Mouse (Mus musculus): ENCODE measurements around the gene Tet3.
A peak's percentile ranks its signal among the peaks of the same experiment; 100 is the strongest.

The Tet3 gene

DNA sequence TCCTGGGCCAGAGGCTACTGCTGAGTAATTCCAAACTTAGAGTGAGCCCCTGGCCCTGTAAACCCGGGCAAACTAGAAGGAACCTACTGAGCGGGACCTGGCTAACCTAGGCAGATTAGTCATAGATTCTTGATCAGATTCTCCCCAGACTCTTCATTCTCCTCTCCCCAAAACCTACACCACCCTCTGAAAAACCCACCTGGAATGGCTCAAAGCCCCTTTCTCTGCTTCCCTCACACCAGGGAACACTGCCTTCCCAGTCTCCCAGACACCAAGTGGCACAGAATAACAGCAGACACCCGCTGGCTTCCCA is 18.7 kb downstream of the Tet3 start:
- no peak for DNase-seq (ENCODE audit: low spot score in 2 of 2)

DNA sequence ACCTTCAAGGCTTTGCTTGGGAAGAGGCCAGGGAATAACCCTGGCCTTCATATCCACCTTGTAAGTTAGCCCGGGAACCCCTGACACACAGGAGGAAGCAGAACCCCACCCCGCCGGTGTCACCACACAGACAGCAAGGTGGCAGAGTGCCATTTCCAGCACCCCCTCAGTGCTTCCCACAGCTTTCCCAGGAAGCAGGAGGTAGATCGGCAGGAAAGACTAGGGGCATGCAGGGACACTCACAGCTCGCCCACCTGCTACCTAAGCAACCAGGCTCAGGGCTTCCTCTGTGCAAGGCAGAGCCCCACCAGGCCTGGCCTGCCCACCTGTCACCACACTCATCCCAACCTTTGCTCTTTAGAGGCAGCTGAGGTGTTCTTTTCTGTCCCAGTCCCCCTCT is 19.1 kb downstream of the Tet3 start:
- no peak for DNase-seq (ENCODE audit: low spot score in 2 of 2)

DNA sequence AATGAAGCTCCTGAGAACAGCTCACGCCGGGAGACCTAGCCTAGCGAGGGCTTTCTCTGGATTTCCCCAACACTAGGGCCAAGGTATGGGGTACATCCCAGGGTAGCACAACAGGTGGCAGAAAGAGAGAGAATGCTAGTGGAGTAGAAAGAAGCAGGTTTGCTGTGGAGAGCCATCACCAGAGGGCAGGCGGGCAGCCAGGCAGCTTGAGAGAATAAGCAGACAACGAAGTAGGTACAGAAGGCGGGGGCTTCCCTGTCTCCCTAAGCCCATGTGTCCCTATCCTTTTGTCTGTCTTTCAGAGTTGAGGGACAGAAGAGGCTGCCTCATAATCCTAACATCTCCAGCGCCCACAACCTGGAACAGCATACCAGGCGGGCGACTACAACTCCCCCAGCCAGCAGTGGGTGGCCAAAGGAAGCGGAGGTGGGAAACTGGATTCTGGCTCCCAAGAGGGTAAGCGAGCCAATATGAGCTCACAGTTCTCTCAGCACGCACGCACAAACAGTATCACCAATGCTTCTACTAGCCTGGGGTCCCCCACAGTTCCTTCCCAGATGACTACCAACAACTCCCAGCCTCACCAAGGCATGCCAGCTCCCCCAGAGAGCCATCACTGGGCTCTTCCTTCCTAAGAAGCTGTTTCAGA is 19.6 kb downstream of the Tet3 start:
- no peak for DNase-seq (ENCODE audit: low spot score in 2 of 2)

DNA sequence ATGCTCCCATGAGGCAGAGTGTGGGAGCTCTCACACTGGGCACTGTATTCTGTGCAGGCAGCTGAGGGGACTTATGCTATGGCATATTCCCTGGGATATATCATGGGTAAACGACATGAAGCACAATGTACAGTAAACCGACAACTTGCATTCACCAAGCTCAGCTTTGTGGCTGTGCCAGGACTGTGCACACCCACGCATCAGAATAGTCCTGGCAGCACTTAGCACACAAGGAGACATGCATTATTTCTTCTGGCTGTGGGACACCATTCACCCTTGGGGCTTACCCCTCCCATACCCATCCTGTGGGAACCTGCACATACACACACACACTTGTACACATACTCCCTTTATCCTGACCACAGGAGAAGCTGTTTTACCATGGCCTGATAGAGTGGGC is 20.3 kb downstream of the Tet3 start:
- no peak for DNase-seq (ENCODE audit: low spot score in 2 of 2)

DNA sequence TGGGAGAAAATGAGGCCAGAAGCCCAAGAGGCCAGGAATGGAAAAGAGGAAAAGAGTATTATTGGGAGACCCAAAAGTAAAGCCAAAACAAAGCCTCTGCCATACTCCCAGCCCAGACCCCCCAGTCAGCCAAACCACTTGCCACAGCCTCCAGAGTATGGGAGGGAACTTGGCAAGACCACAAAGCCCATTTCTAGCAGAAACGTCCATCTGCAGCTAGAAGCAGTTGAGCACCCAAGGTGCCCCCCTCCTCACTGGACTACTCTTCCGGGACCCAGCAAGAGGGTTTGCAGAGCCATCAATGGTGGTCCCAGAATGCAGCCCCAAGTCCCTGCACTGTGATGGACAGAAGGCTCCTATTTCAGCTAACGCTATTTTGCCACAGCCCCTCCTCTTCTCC is 21.1 kb downstream of the Tet3 start:
- no peak for DNase-seq (ENCODE audit: low spot score in 2 of 2)

DNA sequence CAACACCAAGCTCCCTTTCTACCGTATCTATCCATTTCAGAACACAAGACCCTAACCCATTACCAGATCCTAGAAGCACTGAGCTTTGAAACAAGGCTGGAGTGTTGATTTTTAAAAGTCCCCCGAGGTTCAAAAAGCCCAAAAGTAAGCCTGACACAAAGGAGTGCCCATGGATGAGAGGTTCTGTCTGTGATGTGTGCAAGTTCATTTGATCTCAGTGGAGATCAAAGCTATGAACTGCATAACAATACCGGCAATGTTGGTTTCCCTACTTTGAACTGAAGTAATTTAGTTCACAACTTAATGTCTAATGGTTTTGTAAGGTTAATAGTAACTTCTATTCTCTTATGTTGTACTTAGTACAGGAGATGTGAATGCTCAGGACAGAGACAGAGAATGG is 21.7 kb downstream of the Tet3 start:
- no peak for DNase-seq (ENCODE audit: low spot score in 2 of 2)

DNA sequence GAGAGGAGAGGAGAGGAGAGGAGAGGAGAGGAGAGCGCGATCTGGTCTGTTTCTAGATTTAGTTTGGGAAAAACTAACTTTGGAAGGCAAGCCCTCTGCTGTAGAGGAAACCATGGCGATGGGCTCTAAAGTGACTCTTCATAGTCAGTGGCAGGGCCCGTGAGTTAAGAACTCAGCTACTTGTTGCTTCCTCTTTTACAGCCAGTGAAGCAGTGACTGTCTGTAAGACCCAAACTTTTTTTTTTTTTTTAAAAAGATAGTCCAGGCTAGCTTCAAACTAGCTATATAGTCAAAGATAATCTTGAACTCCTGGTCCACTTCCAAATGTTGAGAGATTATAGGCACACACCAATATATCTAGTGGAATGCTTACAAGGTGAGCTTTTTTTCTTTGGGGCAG is 22.3 kb downstream of the Tet3 start:
- no peak for DNase-seq (ENCODE audit: low spot score in 2 of 2)

DNA sequence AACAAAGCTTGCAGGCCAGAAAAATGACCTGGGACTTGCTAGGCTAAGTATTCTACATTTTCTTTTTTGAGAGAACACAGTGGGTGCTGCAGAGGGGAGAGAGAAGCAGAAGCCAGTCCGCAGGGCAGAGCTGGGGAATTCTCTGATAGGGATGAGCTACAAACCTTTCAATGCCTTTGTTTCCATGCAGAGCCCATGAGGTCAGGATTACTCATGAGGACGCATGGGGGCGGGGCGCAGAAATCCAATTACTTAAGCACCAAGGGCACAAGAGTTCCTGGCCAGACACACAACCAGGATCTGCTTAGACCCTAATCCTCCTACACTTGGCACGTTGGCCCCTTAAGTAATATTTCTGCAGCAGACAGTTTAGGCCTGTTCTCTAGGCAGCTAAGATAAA is 23.7 kb downstream of the Tet3 start:
- no peak for DNase-seq (ENCODE audit: low spot score in 2 of 2)

DNA sequence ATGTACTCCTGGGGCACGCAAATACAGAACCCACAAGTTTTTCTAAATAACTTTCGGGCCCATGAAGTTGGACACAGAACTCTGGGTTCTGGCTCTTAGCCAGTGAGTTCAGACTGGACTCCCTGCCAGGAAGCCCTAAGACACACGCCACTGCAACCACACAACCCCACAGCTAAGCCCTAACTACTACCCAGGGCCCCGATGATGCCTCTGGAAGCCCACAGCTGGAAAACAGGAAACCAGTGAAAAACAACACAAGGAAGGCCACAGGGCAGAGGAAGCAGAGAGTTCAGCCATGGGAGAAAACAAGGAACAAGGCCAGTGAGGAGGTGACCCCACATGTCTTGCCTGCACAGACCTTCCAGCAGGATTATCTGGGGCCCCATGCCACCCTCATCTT is 25.3 kb downstream of the Tet3 start:
- no peak for DNase-seq (ENCODE audit: low spot score in 2 of 2)

DNA sequence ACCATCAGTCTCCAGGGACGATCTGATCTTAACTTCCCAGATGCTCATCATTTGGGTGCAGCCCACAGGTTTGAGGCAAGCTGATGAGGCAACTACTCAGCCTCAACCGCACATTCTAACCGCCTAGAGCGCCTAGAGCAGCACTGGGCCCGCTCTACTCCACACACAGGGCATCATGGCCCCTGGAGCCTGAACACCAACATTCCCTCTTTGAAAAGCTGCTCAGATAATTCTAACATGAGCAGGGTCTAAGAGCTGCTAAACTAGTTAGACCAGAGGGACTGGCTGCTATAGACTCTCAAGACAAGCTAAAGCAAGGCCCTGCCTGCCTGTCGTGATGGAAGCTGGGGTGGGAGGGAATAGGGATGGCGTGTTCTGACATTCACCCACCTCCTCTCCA is 25.9 kb downstream of the Tet3 start:
- no peak for DNase-seq (ENCODE audit: low spot score in 2 of 2)

DNA sequence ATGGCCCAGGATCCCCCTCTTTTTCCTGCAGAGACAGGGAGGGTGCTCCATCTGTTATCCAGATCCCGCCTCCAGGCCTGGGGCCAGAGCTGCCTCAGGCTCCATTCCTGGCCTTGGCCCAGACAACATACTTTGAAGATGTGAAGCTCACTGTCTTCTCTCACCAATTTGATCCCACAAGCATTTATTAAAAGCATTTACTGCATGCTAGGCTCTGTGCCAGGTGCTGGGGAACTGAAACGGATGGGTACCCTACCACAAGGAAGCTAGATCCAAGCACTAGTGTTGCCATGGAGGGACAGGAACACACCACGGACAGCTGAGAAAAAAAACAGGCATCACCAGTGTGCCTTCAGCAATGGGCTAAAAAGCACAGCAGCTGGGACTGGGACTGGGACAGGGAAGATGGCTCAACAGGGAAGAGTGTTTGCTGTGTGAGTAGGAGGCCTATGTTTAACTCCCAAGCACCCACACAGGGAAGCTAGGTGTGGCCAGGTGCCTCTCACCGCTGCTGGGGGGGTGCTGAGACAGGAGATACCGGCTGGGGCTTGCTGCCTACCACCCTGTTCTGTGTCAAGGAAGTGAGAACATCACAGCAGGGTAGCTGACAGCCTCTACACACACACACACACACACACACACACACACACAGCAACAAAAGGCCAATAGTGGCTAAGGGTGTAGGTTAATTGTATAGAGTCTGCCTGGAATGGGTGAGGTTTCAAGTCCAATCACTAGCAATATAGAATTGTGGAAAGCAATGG is 30.7 kb downstream of the Tet3 start:
- peak; percentile 63 to 65 for DNase-seq (ENCODE audit: low spot score in 2 of 2)

DNA sequence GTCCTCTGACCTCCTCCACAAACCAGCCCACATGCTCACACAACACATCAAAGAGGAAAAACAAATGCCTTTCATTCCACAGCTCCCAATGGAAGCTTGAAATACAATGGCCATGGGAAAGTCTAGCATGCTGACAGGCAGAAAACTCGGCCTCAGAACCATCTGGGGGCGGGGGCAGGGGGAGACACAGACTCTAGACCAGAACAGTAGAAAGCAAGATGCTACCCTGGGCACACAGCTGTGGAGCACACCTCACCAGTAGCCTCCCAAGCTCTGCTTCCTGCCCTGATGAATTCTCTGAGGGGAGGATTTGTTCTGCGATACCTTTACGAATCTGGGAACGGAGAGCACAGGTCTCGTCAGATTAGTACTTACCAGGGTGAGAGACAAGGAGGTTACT is 31.4 kb downstream of the Tet3 start:
- no peak for DNase-seq (ENCODE audit: low spot score in 2 of 2)

DNA sequence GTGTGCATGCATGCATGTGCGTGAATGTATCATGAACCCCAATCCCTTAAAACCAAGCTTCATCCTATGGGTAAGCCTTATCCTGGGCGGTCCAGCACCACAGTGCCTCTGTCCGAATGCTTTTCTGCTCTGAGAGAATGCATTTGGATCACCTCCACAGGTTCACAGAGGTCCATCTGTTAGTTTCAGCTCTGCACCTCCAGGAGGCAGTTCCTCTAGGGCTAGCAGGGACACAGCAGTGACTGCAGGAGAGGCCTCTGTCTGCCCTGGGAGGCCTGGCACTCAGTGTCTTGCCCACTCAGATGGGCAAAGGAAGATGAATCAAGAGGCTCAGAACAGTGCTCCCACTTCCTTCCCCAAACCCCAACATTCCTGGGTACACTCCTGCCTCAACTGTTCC is 32.3 kb downstream of the Tet3 start:
- DNase-seq (ENCODE audit: low spot score in 2 of 2) = no peak

DNA sequence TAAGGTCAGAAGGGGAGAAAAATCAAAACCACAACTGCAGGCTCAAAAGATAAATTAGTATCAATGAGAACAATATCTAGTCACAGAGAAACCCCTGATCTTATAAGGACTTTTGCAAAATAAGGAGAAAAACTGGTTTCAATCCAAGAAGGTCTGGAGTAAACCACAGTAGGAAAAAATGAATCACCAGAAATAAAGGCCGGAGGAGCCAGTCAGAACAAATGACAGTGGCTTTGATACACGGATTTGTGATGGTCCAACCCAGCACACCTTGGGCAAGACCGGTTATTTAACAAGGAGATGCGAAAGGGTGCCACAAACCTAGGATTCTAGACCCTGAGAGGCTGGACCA is 34.9 kb downstream of the Tet3 start:
- DNase-seq (ENCODE audit: low spot score in 2 of 2) = no peak

DNA sequence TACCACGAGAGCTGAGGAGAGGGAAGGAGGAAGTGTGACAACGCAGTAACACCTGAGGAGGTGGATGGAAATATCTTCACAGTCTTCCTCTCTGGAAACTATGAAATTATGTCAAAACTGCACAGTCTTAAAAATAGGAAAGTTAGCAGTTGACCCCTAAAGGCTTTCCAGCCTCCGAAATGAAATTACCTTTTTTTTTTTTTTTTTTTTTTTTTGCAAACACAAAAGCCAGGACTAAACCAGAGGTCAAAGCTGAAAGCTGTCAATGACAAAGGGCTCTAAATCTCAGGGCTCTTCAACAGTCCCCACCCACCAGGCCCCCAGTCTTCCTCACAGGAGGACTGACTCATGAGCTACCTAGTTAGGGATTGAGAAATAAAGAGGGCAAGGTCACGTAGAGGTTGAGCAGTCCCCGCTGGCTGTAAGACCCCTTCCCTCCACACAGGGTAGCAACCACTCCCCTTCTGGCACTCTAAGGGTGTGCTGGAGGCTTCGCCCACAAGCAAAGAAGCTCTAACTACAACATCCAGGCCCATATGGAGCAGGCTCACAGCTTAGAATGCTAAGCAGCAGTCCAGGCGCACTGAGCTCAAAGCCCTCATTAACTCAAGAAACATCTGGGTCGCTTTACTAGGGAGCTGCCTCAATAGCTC is 35.4 kb downstream of the Tet3 start:
- DNase-seq (ENCODE audit: low spot score in 2 of 2) = no peak

DNA sequence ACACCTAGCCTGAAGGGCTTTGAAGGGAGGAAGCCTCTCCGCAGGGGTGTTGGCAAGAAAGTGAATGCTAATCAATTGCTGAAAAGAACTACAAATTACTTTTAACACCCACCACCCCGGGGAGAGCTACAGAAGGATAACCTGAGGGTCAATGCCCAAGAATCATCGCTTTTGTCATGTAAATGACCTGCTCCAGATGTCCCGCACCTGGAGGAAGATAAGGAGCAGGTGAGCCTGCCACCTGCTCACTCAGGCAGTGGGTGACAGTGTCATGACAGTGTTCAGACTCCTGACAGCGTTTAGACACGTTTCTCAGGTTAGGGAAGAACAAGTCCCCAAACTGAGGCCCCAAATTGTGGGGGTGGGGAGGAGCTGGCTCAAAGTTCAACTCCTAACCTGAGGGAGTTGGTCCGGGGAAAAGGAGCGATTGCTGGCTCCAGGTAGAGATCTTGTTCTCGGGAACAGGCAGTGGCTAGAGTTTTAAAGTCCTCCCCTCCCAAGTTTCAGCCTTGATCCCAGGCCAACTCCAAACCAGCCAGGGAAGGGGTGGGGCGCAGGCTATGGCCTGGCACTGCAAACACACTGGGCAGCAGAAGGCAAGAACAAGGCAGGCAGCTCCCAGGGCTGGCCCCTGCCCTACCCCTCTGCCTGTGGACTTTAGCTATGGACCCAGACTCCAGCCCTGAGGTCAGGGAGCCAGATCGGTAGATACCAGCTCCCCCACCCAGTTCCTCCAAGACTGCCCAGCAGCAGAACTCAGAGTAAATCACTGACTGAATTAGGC is 36.8 kb downstream of the Tet3 start:
- DNase-seq (ENCODE audit: low spot score in 2 of 2) = no peak

DNA sequence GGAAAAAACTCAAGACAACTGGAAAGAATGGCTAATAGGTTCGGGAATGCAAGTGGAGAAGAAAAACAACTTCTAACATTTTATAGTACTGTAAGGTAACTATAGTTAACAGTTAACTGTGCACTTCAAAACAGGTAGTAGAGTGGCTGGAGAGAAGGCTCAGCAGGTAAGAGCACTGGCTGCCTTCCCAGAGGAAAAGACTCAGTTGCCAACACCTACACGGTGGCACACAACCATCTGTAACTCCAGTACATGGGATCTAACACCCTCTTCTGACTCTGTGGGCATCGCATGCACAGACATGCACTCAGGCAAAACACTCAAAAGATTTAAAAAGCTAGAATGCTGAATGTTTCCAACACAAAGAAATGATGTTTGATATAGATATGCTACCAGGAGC is 39.4 kb downstream of the Tet3 start:
- no peak for DNase-seq (ENCODE audit: low spot score in 2 of 2)

DNA sequence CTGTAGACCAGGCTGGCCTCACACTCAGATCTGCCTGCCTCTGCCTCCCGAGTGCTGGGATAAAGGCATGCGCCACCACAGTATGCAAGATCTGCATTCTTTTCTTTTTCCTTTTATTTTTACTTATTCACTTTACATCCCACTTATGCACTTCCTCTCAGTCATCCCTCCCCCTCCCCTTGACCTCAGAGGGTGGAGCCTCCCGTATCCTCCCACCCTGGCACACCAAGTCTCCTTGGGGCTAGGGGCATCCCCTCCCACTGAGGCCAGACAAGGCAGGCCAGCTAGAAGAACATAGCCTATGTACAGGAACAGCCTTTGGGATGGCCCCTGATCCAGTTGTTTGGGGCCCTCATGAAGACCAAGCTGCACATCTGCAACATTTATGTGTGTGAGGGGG is 41.4 kb downstream of the Tet3 start:
- DNase-seq (ENCODE audit: low spot score in 2 of 2) = no peak

DNA sequence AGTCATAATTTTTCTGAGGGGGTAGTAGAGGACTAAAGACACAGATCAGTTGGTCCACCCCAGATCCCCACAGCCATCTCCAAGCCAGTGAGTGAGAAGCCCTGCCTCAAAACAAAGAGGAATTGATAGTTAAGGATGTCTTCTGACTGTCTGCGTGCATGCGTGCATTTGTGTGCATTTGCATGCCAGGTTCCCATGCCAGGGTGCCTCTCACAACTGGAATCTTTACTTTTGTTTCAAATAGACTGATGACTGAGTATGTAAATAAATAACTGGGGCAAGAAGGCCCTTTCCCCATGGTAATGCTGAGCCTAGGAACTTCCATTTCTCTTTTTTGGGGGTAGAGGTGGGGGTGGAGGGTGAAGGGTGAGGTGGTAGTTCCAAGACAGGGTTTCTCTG is 41.8 kb downstream of the Tet3 start:
- DNase-seq (ENCODE audit: low spot score in 2 of 2) = no peak

DNA sequence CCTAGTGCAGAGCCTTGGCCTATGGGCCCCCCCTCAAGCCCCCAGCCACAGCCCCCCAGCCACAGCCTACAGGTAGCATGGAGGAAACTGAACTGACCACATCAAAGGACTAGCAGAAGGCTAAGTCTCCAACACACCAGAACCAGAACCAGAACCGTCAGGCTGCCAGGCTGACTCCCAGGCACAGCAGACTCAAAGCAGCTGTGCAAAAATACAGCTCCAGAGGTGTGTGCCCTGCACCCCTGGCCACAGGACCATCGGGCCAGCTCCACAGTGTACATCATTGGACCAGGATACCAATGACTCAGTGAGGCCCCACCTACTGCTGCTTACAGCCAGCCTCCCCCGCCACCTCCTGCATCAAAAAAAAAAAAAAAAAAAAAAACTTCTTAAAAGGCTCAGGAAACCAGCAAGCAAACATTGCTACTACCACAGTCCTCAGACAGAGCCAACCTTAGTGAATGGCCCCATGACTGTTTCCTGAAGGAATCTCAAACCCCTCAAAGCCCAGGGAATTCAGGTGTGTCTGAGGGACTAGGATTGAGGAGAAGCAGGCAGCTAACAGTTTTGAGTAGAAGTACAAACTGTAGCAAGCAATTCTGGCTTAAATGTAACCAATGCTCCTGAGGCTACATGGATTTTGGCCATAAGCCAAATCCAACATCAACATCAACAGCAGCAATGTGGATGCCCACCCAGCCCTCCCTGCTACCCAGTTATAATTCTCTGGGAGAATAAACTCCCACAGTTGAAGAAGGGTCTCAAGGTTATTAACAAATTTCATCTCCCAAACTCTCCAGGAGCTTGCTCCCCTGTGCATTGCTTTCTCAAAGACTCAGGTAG is 42.4 kb downstream of the Tet3 start:
- no peak for DNase-seq (ENCODE audit: low spot score in 2 of 2)

DNA sequence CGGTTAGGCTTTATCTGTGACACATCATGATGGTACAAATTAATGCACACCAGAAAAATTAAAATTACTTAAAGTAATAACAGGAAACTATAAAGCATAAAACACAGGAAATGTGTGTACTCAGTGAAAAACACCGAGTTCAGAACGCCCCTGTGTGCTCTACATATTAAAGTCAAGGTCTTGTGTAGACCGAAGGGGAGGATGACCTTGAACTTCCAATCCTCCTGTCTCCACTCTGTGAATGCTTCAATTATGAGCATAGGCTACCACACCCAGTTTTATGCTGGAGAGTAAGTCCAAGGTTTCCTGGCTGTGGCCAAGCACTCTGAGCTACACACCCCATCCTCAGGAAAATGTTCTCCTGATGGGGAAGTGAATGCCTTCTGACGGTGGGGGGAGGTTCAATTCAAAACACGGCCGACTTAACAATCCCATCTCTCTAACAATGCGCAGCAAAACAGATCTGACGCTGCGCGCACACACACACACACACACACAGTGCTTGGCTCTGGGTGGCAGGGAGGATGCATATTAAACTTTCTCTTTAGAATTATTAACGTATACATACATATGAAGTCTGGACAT is 43.4 kb downstream of the Tet3 start:
- no peak for DNase-seq (ENCODE audit: low spot score in 2 of 2)

Measured in urinary bladder, postnatal 4 days (tissue).